Mouse (Mus musculus) hindbrain, embryonic 10.5 days (tissue): ENCODE measurements around the gene Usp25. TPM values are rescaled to one million over a fixed set of nuclear protein-coding genes. Genes with fewer than 3 reads are reported as not detected.

Experiments
- DNase-seq: peaks from one replicate; pipeline ENCODE4 v3.0.0-alpha.2; 2017; ENCODE audit warnings: low spot score
- H3K27ac ChIP-seq: fragments of 300-500 bp; sonication (generic); 2 replicates; pipeline ENCODE4 v1.5.1; 2016; ENCODE audit warnings: mild to moderate bottlenecking, moderate library complexity
- H3K27me3 ChIP-seq: fragments of 300-500 bp; sonication (generic); 2 replicates; pipeline ENCODE4 v1.6.1; 2016; ENCODE audit warnings: mild to moderate bottlenecking; ENCODE audit not compliant: poor library complexity, insufficient read depth, severe bottlenecking
- H3K36me3 ChIP-seq: fragments of 300-500 bp; sonication (generic); 2 replicates; pipeline ENCODE4 v1.6.1; 2016; ENCODE audit warnings: mild to moderate bottlenecking, moderate library complexity
- H3K4me1 ChIP-seq: fragments of 300-500 bp; sonication (generic); replicated peaks from 2 replicates; pipeline ENCODE4 v1.6.1; 2016; ENCODE audit warnings: mild to moderate bottlenecking
- H3K4me3 ChIP-seq: fragments of 300-500 bp; sonication (generic); 2 replicates; pipeline ENCODE4 v1.5.1; 2016; ENCODE audit warnings: mild to moderate bottlenecking, moderate library complexity
- H3K9me3 ChIP-seq: fragments of 300-500 bp; sonication (generic); 2 replicates; pipeline ENCODE4 v1.6.1; 2016; ENCODE audit warnings: mild to moderate bottlenecking, moderate library complexity
- WGBS: fragments of 180-500 bp; shearing (Covaris S2); methylation state at CpG from one replicate; pipeline ENCODE4 v1.1.7; 2016; 5-methylcytosine and 5-hydroxymethylcytosine counted together
- polyA plus RNA-seq: library from polyadenylated mRNA; unstranded; fragments of >200 nt; fragmentation: Nextera tagmentation; extraction: Ambion mirVana; gene quantifications from 2 replicates; pipeline ENCODE4 v1.2.1, GENCODE M21; 2016

The Usp25 gene
- polyA plus RNA-seq, 1 experiment from 2014 or later = 15.1 TPM

- 61% methylated on average over 3 of the region's 3 CpGs for WGBS
- no peak for DNase-seq
- Histone ChIP-seq H3K9me3 (peaks cover 10% of the 10 kb centered on the region), H3K4me1 (peaks cover 44% of the 10 kb centered on the region), H3K36me3 (peaks cover 18% of the 10 kb centered on the region), H3K4me3 (no peak overlapping the region), H3K27ac (no peak overlapping the region), H3K27me3 (no peaks in the 10 kb centered on the region)
Observed at GRCm38 (mm10) chr16:77020190-77020589, 6.7 kb downstream of the Usp25 start.

GRCm38 (mm10) chr16:77023627-77024379 is 10.3 kb downstream of the Usp25 start:
- Histone ChIP-seq H3K9me3 (peaks cover 11% of the 10 kb centered on the region), H3K4me3 (no peak overlapping the region), H3K27ac (no peak overlapping the region), H3K36me3 (peaks cover 29% of the 10 kb centered on the region), H3K4me1 (peaks cover 22% of the 10 kb centered on the region), H3K27me3 (no peaks in the 10 kb centered on the region)
- no peak for DNase-seq
- 89% methylated on average over 7 of the region's 7 CpGs for WGBS

GRCm38 (mm10) chr16:77026099-77026498 is 12.6 kb downstream of the Usp25 start:
- Histone ChIP-seq H3K27me3 (no peaks in the 10 kb centered on the region), H3K4me1 (peaks cover 22% of the 10 kb centered on the region), H3K9me3 (peaks cover 11% of the 10 kb centered on the region), H3K36me3 (peaks cover 29% of the 10 kb centered on the region), H3K4me3 (no peak overlapping the region), H3K27ac (no peak overlapping the region)
- DNase-seq = no peak
- 94% methylated on average over 4 of the region's 4 CpGs for WGBS

GRCm38 (mm10) chr16:77026933-77027332 is 13.4 kb downstream of the Usp25 start:
- peaks cover 22% of the 10 kb centered on the region for H3K4me1 ChIP-seq
- no peak for DNase-seq
- H3K36me3 ChIP-seq = peaks cover 29% of the 10 kb centered on the region
- no peak overlapping the region for H3K4me3 ChIP-seq
- whole genome bisulfite sequencing = 91% methylated on average over 6 of the region's 6 CpGs
- H3K9me3 ChIP-seq = peaks cover 11% of the 10 kb centered on the region
- H3K27ac ChIP-seq = no peak overlapping the region
- H3K27me3 ChIP-seq = no peaks in the 10 kb centered on the region

- 89% methylated on average over 14 of the region's 14 CpGs for WGBS
- DNase-seq = no peak
- H3K36me3 ChIP-seq = peaks cover 29% of the 10 kb centered on the region
- no peaks in the 10 kb centered on the region for H3K27me3 ChIP-seq
- H3K4me1 ChIP-seq = peaks cover 22% of the 10 kb centered on the region
- H3K9me3 ChIP-seq = peaks cover 11% of the 10 kb centered on the region
- 0 out of 2 replicates have a peak overlapping the region, but pooled peaks have one; percentile 30 for H3K27ac ChIP-seq
- H3K4me3 ChIP-seq = no peak overlapping the region
Observed at GRCm38 (mm10) chr16:77027976-77028686, 14.6 kb downstream of the Usp25 start.

GRCm38 (mm10) chr16:77028687-77029417 is 15.3 kb downstream of the Usp25 start:
- peaks cover 25% of the 10 kb centered on the region for H3K36me3 ChIP-seq
- no peak for DNase-seq
- H3K9me3 ChIP-seq = peaks cover 11% of the 10 kb centered on the region
- WGBS = 83% methylated on average over 10 of the region's 10 CpGs
- peaks cover 22% of the 10 kb centered on the region for H3K4me1 ChIP-seq
- 0 out of 2 replicates have a peak overlapping the region, but pooled peaks have one; percentile 30 for H3K27ac ChIP-seq
- no peak overlapping the region for H3K4me3 ChIP-seq
- H3K27me3 ChIP-seq = no peaks in the 10 kb centered on the region

GRCm38 (mm10) chr16:77030435-77030834 is 16.9 kb downstream of the Usp25 start:
- DNase-seq = no peak
- no peak overlapping the region for H3K4me3 ChIP-seq
- H3K9me3 ChIP-seq = no peaks in the 10 kb centered on the region
- 60% methylated on average over 2 of the region's 2 CpGs for WGBS
- H3K27ac ChIP-seq = no peak overlapping the region
- H3K27me3 ChIP-seq = no peaks in the 10 kb centered on the region
- H3K4me1 ChIP-seq = peaks cover 22% of the 10 kb centered on the region
- H3K36me3 ChIP-seq = peaks cover 17% of the 10 kb centered on the region

- Histone ChIP-seq H3K27ac (no peak overlapping the region), H3K27me3 (no peaks in the 10 kb centered on the region), H3K36me3 (peaks cover 31% of the 10 kb centered on the region), H3K4me3 (no peak overlapping the region), H3K9me3 (no peaks in the 10 kb centered on the region), H3K4me1 (peaks cover 12% of the 10 kb centered on the region)
- no peak for DNase-seq
- 90% methylated on average over 5 of the region's 5 CpGs for WGBS
Observed at GRCm38 (mm10) chr16:77034329-77034728, 20.8 kb downstream of the Usp25 start.

- no peak for DNase-seq
- no peak overlapping the region for H3K4me3 ChIP-seq
- peaks cover 35% of the 10 kb centered on the region for H3K36me3 ChIP-seq
- no peaks in the 10 kb centered on the region for H3K27me3 ChIP-seq
- 90% methylated on average over 8 of the region's 8 CpGs for WGBS
- H3K9me3 ChIP-seq = no peaks in the 10 kb centered on the region
- peaks cover 8% of the 10 kb centered on the region for H3K4me1 ChIP-seq
- no peak overlapping the region for H3K27ac ChIP-seq
Observed at GRCm38 (mm10) chr16:77034751-77035150, 21.2 kb downstream of the Usp25 start.

GRCm38 (mm10) chr16:77041573-77041972 is 28.1 kb downstream of the Usp25 start:
- WGBS = 87% methylated on average over 5 of the region's 5 CpGs
- no peaks in the 10 kb centered on the region for H3K4me1 ChIP-seq
- H3K36me3 ChIP-seq = peaks cover 32% of the 10 kb centered on the region
- no peaks in the 10 kb centered on the region for H3K27me3 ChIP-seq
- no peak overlapping the region for H3K4me3 ChIP-seq
- DNase-seq = no peak
- no peak overlapping the region for H3K27ac ChIP-seq
- H3K9me3 ChIP-seq = no peaks in the 10 kb centered on the region

GRCm38 (mm10) chr16:77043499-77043898 is 30.0 kb downstream of the Usp25 start:
- H3K4me1 ChIP-seq = no peaks in the 10 kb centered on the region
- DNase-seq = no peak
- no peaks in the 10 kb centered on the region for H3K27me3 ChIP-seq
- WGBS = 94% methylated on average over 5 of the region's 5 CpGs
- no peak overlapping the region for H3K4me3 ChIP-seq
- H3K9me3 ChIP-seq = no peaks in the 10 kb centered on the region
- no peak overlapping the region for H3K27ac ChIP-seq
- peaks cover 23% of the 10 kb centered on the region for H3K36me3 ChIP-seq

- Histone ChIP-seq H3K27me3 (no peaks in the 10 kb centered on the region), H3K36me3 (peaks cover 34% of the 10 kb centered on the region), H3K4me1 (0 out of 2 replicates have a peak, but pooled peaks cover 2% of the 10 kb centered on the region), H3K4me3 (no peak overlapping the region), H3K9me3 (no peaks in the 10 kb centered on the region), H3K27ac (no peak overlapping the region)
- no peak for DNase-seq
- 83% methylated on average over 2 of the region's 2 CpGs for WGBS
Observed at GRCm38 (mm10) chr16:77054184-77054583, 40.7 kb downstream of the Usp25 start.
